Mouse (Mus musculus) liver, adult 2 months (tissue): ENCODE measurements around the gene Slc16a14. TPM values are rescaled to one million over a fixed set of nuclear protein-coding genes. Genes with fewer than 3 reads are reported as not detected.

Experiments used
- DNase-seq: peaks from one replicate; pipeline ENCODE4 v3.0.0-alpha.2; 2011; ENCODE audit warnings: low read depth, low spot score; ENCODE audit errors: extremely low read depth
- H3K27ac ChIP-seq: fragments of 200-500 bp; replicated peaks from 2 replicates; pipeline ENCODE4 v1.5.1; 2012; ENCODE audit warnings: low read depth, mild to moderate bottlenecking, control low read depth, inconsistent platforms, low read length; ENCODE audit not compliant: insufficient read depth
- H3K27me3 ChIP-seq: fragments of 200-500 bp; 2 replicates; pipeline ENCODE4 v1.6.1; 2012; ENCODE audit warnings: mild to moderate bottlenecking, moderate library complexity, low read length, inconsistent platforms; ENCODE audit not compliant: control insufficient read depth, insufficient read depth
- H3K36me3 ChIP-seq: fragments of 200-500 bp; 2 replicates; pipeline ENCODE4 v1.6.1; 2012; ENCODE audit warnings: low read length, inconsistent platforms; ENCODE audit not compliant: control insufficient read depth, insufficient read depth
- H3K4me1 ChIP-seq: fragments of 200-500 bp; 2 replicates; pipeline ENCODE4 v1.6.1; 2011; ENCODE audit warnings: low read length; ENCODE audit not compliant: control insufficient read depth, insufficient read depth
- H3K4me3 ChIP-seq: fragments of 200-500 bp; 2 replicates; pipeline ENCODE4 v1.5.1; 2011; ENCODE audit warnings: low read depth, mild to moderate bottlenecking, control low read depth, low read length, moderate library complexity; ENCODE audit not compliant: insufficient read depth
- H3K79me2 ChIP-seq: fragments of 200-500 bp; 2 replicates; pipeline ENCODE4 v1.6.1; 2012; ENCODE audit warnings: inconsistent platforms, mild to moderate bottlenecking, low read length, moderate library complexity; ENCODE audit not compliant: control insufficient read depth, insufficient read depth
- H3K9ac ChIP-seq: fragments of 200-500 bp; 2 replicates; pipeline ENCODE4 v1.6.1; 2012; ENCODE audit warnings: low read depth, mild to moderate bottlenecking, control low read depth, inconsistent platforms, low read length
- CTCF ChIP-seq: fragments of 200-500 bp; IDR thresholded peaks from 2 replicates; pipeline ENCODE4 v1.5.1; 2011; ENCODE audit warnings: low read depth, low read length, control low read depth
- POLR2A ChIP-seq: fragments of 200-500 bp; IDR thresholded peaks from 2 replicates; pipeline ENCODE4 v1.6.1; 2011; ENCODE audit warnings: low read length, control low read depth; ENCODE audit not compliant: insufficient read depth; ENCODE audit errors: extremely low read depth
- WGBS: fragments of 180-500 bp; shearing (Covaris S2); methylation state at CpG from one replicate; pipeline ENCODE4 v1.1.7; 2018; 5-methylcytosine and 5-hydroxymethylcytosine counted together
- polyA plus RNA-seq: library from polyadenylated mRNA; depleted of rRNA; stranded (reverse); fragments of >200 nt; gene quantifications from 2 replicates; pipeline ENCODE4 v1.2.3, GENCODE M21; 2012
- total RNA-seq: library from RNA; depleted of rRNA; stranded (reverse); fragments of >200 nt; gene quantifications from 2 replicates; pipeline ENCODE4 v1.2.3, GENCODE M21; 2014

Slc16a14 gene
- total and polyA plus RNA-seq, 2 experiments, result not detected

GRCm38 (mm10) chr1:84923432-84923831 lies 11.5 kb downstream of the Slc16a14 start:
- DNase-seq, result no peak
- no peaks in the 10 kb centered on the region for H3K36me3 ChIP-seq
- TF ChIP-seq CTCF (no peak), POLR2A (no peak)
- H3K27ac ChIP-seq, result no peak overlapping the region
- no peaks in the 10 kb centered on the region for H3K4me1 ChIP-seq
- H3K79me2 ChIP-seq, result no peaks in the 10 kb centered on the region
- H3K27me3 ChIP-seq, result no peaks in the 10 kb centered on the region
- no peak overlapping the region for H3K4me3 ChIP-seq
- H3K9ac ChIP-seq, result no peak overlapping the region
- WGBS, result 79% methylated on average over 2 of the region's 2 CpGs

GRCm38 (mm10) chr1:84918865-84919264 lies 16.1 kb downstream of the Slc16a14 start:
- Histone ChIP-seq H3K27ac (no peak overlapping the region), H3K79me2 (no peaks in the 10 kb centered on the region), H3K9ac (no peak overlapping the region), H3K36me3 (no peaks in the 10 kb centered on the region), H3K4me3 (no peak overlapping the region), H3K4me1 (no peaks in the 10 kb centered on the region), H3K27me3 (no peaks in the 10 kb centered on the region)
- TF ChIP-seq POLR2A, result no peak
- no peak for TF ChIP-seq CTCF
- no peak for DNase-seq
- 81% methylated on average over 3 of the region's 3 CpGs for WGBS

GRCm38 (mm10) chr1:84915010-84915409 lies 19.9 kb downstream of the Slc16a14 start:
- Histone ChIP-seq H3K4me1 (no peaks in the 10 kb centered on the region), H3K79me2 (no peaks in the 10 kb centered on the region), H3K27ac (no peak overlapping the region), H3K4me3 (no peak overlapping the region), H3K36me3 (no peaks in the 10 kb centered on the region), H3K27me3 (no peaks in the 10 kb centered on the region), H3K9ac (no peak overlapping the region)
- TF ChIP-seq CTCF (no peak), POLR2A (no peak)
- WGBS, result 86% methylated on average over 4 of the region's 4 CpGs
- no peak for DNase-seq

GRCm38 (mm10) chr1:84912571-84912970 lies 22.4 kb downstream of the Slc16a14 start:
- Histone ChIP-seq H3K4me3 (no peak overlapping the region), H3K27me3 (no peaks in the 10 kb centered on the region), H3K36me3 (no peaks in the 10 kb centered on the region), H3K4me1 (no peaks in the 10 kb centered on the region), H3K9ac (no peak overlapping the region), H3K27ac (no peak overlapping the region), H3K79me2 (no peaks in the 10 kb centered on the region)
- no peak for DNase-seq
- TF ChIP-seq POLR2A (no peak), CTCF (no peak)
- 91% methylated on average over 11 of the region's 11 CpGs for WGBS

GRCm38 (mm10) chr1:84910177-84910804 lies 24.6 kb downstream of the Slc16a14 start:
- Histone ChIP-seq H3K9ac (no peak overlapping the region), H3K4me3 (no peak overlapping the region), H3K4me1 (no peaks in the 10 kb centered on the region), H3K27me3 (no peaks in the 10 kb centered on the region), H3K27ac (no peak overlapping the region), H3K36me3 (no peaks in the 10 kb centered on the region), H3K79me2 (no peaks in the 10 kb centered on the region)
- DNase-seq, result no peak
- 85% methylated on average over 8 of the region's 8 CpGs for WGBS
- no peak for TF ChIP-seq POLR2A
- no peak for TF ChIP-seq CTCF

GRCm38 (mm10) chr1:84904467-84904866 lies 30.5 kb downstream of the Slc16a14 start:
- Histone ChIP-seq H3K36me3 (no peaks in the 10 kb centered on the region), H3K4me1 (no peaks in the 10 kb centered on the region), H3K9ac (no peak overlapping the region), H3K27me3 (no peaks in the 10 kb centered on the region), H3K27ac (no peak overlapping the region), H3K4me3 (no peak overlapping the region), H3K79me2 (no peaks in the 10 kb centered on the region)
- 92% methylated on average over 2 of the region's 2 CpGs for WGBS
- no peak for TF ChIP-seq POLR2A
- no peak for TF ChIP-seq CTCF
- no peak for DNase-seq
